Mouse (Mus musculus): ENCODE data around the gene Mcrs1.

DNA sequence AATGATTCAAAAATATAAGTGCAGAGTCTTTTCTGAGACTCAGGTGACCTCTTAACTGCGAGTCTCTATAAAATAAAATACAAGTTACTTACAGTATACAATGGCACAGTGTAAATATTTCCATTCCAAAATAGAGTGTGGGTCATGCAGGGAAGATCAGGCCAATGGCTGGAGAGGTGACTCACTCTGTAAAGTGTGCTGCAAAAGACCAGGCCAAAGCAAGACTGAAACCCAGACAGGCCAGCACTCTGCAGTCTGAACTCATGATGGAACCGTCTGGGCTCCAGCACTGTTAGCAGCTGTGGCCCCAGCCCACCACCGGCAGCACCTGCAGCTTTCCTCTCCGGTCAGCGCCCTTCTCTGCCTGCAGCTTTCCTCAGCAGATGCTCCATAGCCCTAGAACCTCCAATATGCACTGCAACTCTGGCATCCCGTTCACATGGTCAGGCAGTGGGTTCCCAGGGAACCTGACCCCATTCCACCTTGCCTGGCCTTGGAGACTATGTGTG, 3.5 kb upstream of the Mcrs1 start:
- TF ChIP-seq CTCF (IDR thresholded peaks at IDR 0.05; ENCODE audit: control insufficient read depth, insufficient read depth, insufficient replicate concordance, low read depth, low read length) (no peak), POLR2A (IDR thresholded peaks at IDR 0.05; ENCODE audit: control insufficient read depth, low read depth, low read length) (no peak)
